ENCODE assay signal across 9 mouse cellular contexts in genomic region chr17:46651755-46652547, GRCm38 (mm10). TPM values are rescaled to one million over a fixed set of nuclear protein-coding genes. Genes with fewer than 3 reads are reported as not detected.
DNase-seq lines count a peak whose midpoint lies in the region; ATAC-seq and TF ChIP-seq lines count a peak whose summit lies in the region.
"Had no signal": no experiment of that assay in that cellular context is flagged by ENCODE, and none has a peak within 500 bp of the region (broad histone marks: within the 10 kb centered on the region; RNA-seq: fewer than 3 reads in every experiment).

No protein-coding gene starts in this region.

- peak overlapping the region; percentile 97; the same call in 1 of the 2 replicates for H3K27ac ChIP-seq in heart, embryonic 11.5 days (ENCODE audit: low read depth, low read length)
- no peak overlapping the region for H3K27ac ChIP-seq in ES-E14 (ENCODE audit: insufficient read depth, low read depth, low read length, poor library complexity, severe bottlenecking)
- peak overlapping the region; percentile 96 for H3K27ac ChIP-seq in hindbrain, embryonic 10.5 days
- no peak overlapping the region for H3K27ac ChIP-seq in liver, postnatal 0 days (ENCODE audit: low read depth)

- H3K36me3 ChIP-seq in heart, embryonic 11.5 days (ENCODE audit: control insufficient read depth, insufficient read depth, low read length) = peaks cover 37% of the 10 kb centered on the region
- H3K36me3 ChIP-seq in ES-E14 (ENCODE audit: control insufficient read depth, insufficient read depth, low read length, poor library complexity, severe bottlenecking) = peaks cover 31% of the 10 kb centered on the region; the same call in 1 of the 2 replicates
- H3K36me3 ChIP-seq in hindbrain, embryonic 10.5 days = peaks cover 76% of the 10 kb centered on the region
- peaks cover 21% of the 10 kb centered on the region for H3K36me3 ChIP-seq in liver, postnatal 0 days (replicated peaks; ENCODE audit: insufficient read depth, low read length)

- H3K27me3 ChIP-seq in heart, embryonic 11.5 days (ENCODE audit: control insufficient read depth, insufficient read depth, low read length) = no peaks in the 10 kb centered on the region
- H3K27me3 ChIP-seq in hindbrain, embryonic 10.5 days (ENCODE audit: insufficient read depth, poor library complexity, severe bottlenecking) = no peaks in the 10 kb centered on the region
- H3K27me3 ChIP-seq in liver, postnatal 0 days (ENCODE audit: insufficient read depth, low read length) = no peaks in the 10 kb centered on the region

- H3K9ac ChIP-seq in heart, embryonic 11.5 days (ENCODE audit: low read depth, low read length) = peak overlapping the region; percentile 94
- peak overlapping the region; percentile 63; the same call in 1 of the 2 replicates for H3K9ac ChIP-seq in ES-E14 (ENCODE audit: insufficient read depth, low read depth, low read length, poor library complexity, severe bottlenecking)
- peak overlapping the region; percentile 70 for H3K9ac ChIP-seq in liver, postnatal 0 days (replicated peaks)

- H3K4me3 ChIP-seq in heart, embryonic 11.5 days (ENCODE audit: low read depth, low read length) = peak overlapping the region; percentile 79
- peak overlapping the region in 1 of 2 experiments; percentile 67; a peak in 1 of 4 replicates for H3K4me3 ChIP-seq in ES-E14 (ENCODE audit: insufficient read depth in 1 of 2, low read depth in 1 of 2, low read length in 2 of 2, poor library complexity in 1 of 2, severe bottlenecking in 1 of 2)
- peak overlapping the region; percentile 65 for H3K4me3 ChIP-seq in hindbrain, embryonic 10.5 days
- 0 out of 2 replicates have a peak overlapping the region, but pooled peaks have one; percentile 62 for H3K4me3 ChIP-seq in liver, postnatal 0 days (ENCODE audit: low read depth, low read length)

- 60% methylated on average over 20 of the region's 20 CpGs for WGBS in heart, embryonic 11.5 days (ENCODE audit: insufficient replicate concordance)
- 74% methylated on average over 20 of the region's 20 CpGs for WGBS in hindbrain, embryonic 10.5 days
- 73% methylated on average over 20 of the region's 20 CpGs for WGBS in liver, postnatal 0 days (ENCODE audit: insufficient replicate concordance)

- TF ChIP-seq EP300 in liver, postnatal 0 days (IDR thresholded peaks at IDR 0.05; ENCODE audit: low read depth) = no peak

- ATAC-seq in heart, embryonic 11.5 days (replicated peaks; ENCODE audit: insufficient number of reproducible peaks, low FRiP score, low TSS enrichment) = no peak
- no peak for ATAC-seq in liver, postnatal 0 days

- H3K4me2 ChIP-seq in heart, embryonic 11.5 days = peak overlapping the region; percentile 93
- peak overlapping the region; percentile 91 for H3K4me2 ChIP-seq in liver, postnatal 0 days (ENCODE audit: low read depth, low read length)

- no peak for TF ChIP-seq CTCF in liver, postnatal 0 days (IDR thresholded peaks at IDR 0.05; ENCODE audit: low read depth)

- H3K9me3 ChIP-seq in heart, embryonic 11.5 days (replicated peaks; ENCODE audit: control insufficient read depth, low read length) = no peaks in the 10 kb centered on the region
- H3K9me3 ChIP-seq in ES-E14 (ENCODE audit: control insufficient read depth, insufficient read depth, low read depth, low read length) = no peaks in the 10 kb centered on the region
- H3K9me3 ChIP-seq in hindbrain, embryonic 10.5 days = no peaks in the 10 kb centered on the region
- H3K9me3 ChIP-seq in liver, postnatal 0 days (ENCODE audit: low read length) = no peaks in the 10 kb centered on the region

- in situ Hi-C loops in ES-E14 (cut with MboI; ENCODE audit: low sequenced_read_pairs in 2 of 2, unreplicated experiment in 2 of 2) = no loop called here

- H3K4me1 ChIP-seq in heart, embryonic 11.5 days (ENCODE audit: control insufficient read depth, insufficient read depth, low read length) = peaks cover 24% of the 10 kb centered on the region
- peaks cover 8 to 13% of the 10 kb centered on the region in 2 experiments; a peak in 3 of 4 replicates for H3K4me1 ChIP-seq in ES-E14 (ENCODE audit: control insufficient read depth in 2 of 2, insufficient read depth in 2 of 2, low read length in 2 of 2, poor library complexity in 1 of 2)
- peaks cover 48% of the 10 kb centered on the region for H3K4me1 ChIP-seq in hindbrain, embryonic 10.5 days (replicated peaks)
- H3K4me1 ChIP-seq in liver, postnatal 0 days (ENCODE audit: insufficient read depth) = peaks cover 17% of the 10 kb centered on the region

- DNase-seq in heart, postnatal 4 days = no peak
- no peak for DNase-seq in ES-E14 (ENCODE audit: low read depth, low spot score)
- DNase-seq in hindbrain, embryonic 10.5 days (ENCODE audit: low spot score) = no peak
- DNase-seq in liver, postnatal 0 days = no peak
- DNase-seq in frontal cortex, postnatal 10 days (ENCODE audit: low spot score in 2 of 2) = no peak
- no peak for DNase-seq in adrenal gland, adult (ENCODE audit: inconsistent age in 2 of 2, low spot score in 1 of 2)
- DNase-seq in kidney, adult 18-20 months = no peak
- DNase-seq: cerebellum, adult 11 months had no signal

TF ChIP-seq in ES-E14, 5 proteins besides CTCF, POLR2A, EP300 and RAD21:
- TF ChIP-seq ZC3H11A (IDR thresholded peaks at IDR 0.05; ENCODE audit: borderline replicate concordance, low read depth, low read length) (no peak), CHD2 (IDR thresholded peaks at IDR 0.05; ENCODE audit: low read depth, low read length) (no peak), ZNF384 (IDR thresholded peaks at IDR 0.05; ENCODE audit: low read depth, low read length) (no peak), MAFK (IDR thresholded peaks at IDR 0.05; ENCODE audit: insufficient read depth, low read depth, low read length) (no peak), HCFC1 (IDR thresholded peaks at IDR 0.05; ENCODE audit: borderline replicate concordance, insufficient read depth, low read length) (no peak)

RNA-seq across cellular contexts. Expression of gene Cul7, which starts 1.8 kb away (rescaled TPM):
- 33.6 and 36.2 TPM in 2 replicates for polyA plus RNA-seq in heart, embryonic 11.5 days (2014; fragmentation: Nextera tagmentation; extraction: Ambion mirVana)
- 10 to 100 TPM; 65.5 to 66.6 TPM for total RNA-seq in heart, postnatal 4 days (2021)
- 88.5 and 96.1 TPM in 2 replicates for total RNA-seq in ES-E14 (2012; rRNA removed)
- 40.7 and 45.5 TPM in 2 replicates for polyA plus RNA-seq in hindbrain, embryonic 10.5 days (2016; fragmentation: Nextera tagmentation; extraction: Ambion mirVana)
- polyA plus RNA-seq in liver, postnatal 0 days (2015; fragmentation: Nextera tagmentation; extraction: Ambion mirVana) = 5.2 and 6.2 TPM in 2 replicates

RNA-seq across cellular contexts. Expression of gene Mrpl2, which starts 5.9 kb away (rescaled TPM):
- 110 and 119 TPM in 2 replicates for polyA plus RNA-seq in heart, embryonic 11.5 days (2014; fragmentation: Nextera tagmentation; extraction: Ambion mirVana)
- 100 to 1,000 TPM; 107 to 109 TPM for total RNA-seq in heart, postnatal 4 days (2021)
- 205 and 261 TPM in 2 replicates for total RNA-seq in ES-E14 (2012; rRNA removed)
- polyA plus RNA-seq in hindbrain, embryonic 10.5 days (2016; fragmentation: Nextera tagmentation; extraction: Ambion mirVana) = 115 and 119 TPM in 2 replicates
- polyA plus RNA-seq in liver, postnatal 0 days (2015; fragmentation: Nextera tagmentation; extraction: Ambion mirVana) = 75.2 and 79.3 TPM in 2 replicates

RNA-seq across cellular contexts. Expression of gene Klc4, which starts 6.1 kb away (rescaled TPM):
- 16.5 and 18.0 TPM in 2 replicates for polyA plus RNA-seq in heart, embryonic 11.5 days (2014; fragmentation: Nextera tagmentation; extraction: Ambion mirVana)
- 10 to 100 TPM; 18.9 TPM for total RNA-seq in heart, postnatal 4 days (2021)
- total RNA-seq in ES-E14 (2012; rRNA removed) = 17.8 and 20.7 TPM in 2 replicates
- 35.3 and 38.1 TPM in 2 replicates for polyA plus RNA-seq in hindbrain, embryonic 10.5 days (2016; fragmentation: Nextera tagmentation; extraction: Ambion mirVana)
- polyA plus RNA-seq in liver, postnatal 0 days (2015; fragmentation: Nextera tagmentation; extraction: Ambion mirVana) = 10.7 and 12.6 TPM in 2 replicates

RNA-seq across cellular contexts. Expression of gene Rrp36, which starts 22.2 kb away (rescaled TPM):
- polyA plus RNA-seq in heart, embryonic 11.5 days (2014; fragmentation: Nextera tagmentation; extraction: Ambion mirVana) = 37.0 and 40.8 TPM in 2 replicates
- 10 to 100 TPM; 16.7 TPM for total RNA-seq in heart, postnatal 4 days (2021)
- total RNA-seq in ES-E14 (2012; rRNA removed) = 44.5 and 57.0 TPM in 2 replicates
- polyA plus RNA-seq in hindbrain, embryonic 10.5 days (2016; fragmentation: Nextera tagmentation; extraction: Ambion mirVana) = 65.7 and 67.5 TPM in 2 replicates
- 28.1 and 28.2 TPM in 2 replicates for polyA plus RNA-seq in liver, postnatal 0 days (2015; fragmentation: Nextera tagmentation; extraction: Ambion mirVana)

RNA-seq across cellular contexts. Expression of gene Ptk7, which starts 22.6 kb away (rescaled TPM):
- 18.8 and 22.8 TPM in 2 replicates for polyA plus RNA-seq in heart, embryonic 11.5 days (2014; fragmentation: Nextera tagmentation; extraction: Ambion mirVana)
- 10 to 100 TPM; 34.8 to 36.2 TPM for total RNA-seq in heart, postnatal 4 days (2021)
- 200 and 384 TPM in 2 replicates for total RNA-seq in ES-E14 (2012; rRNA removed)
- polyA plus RNA-seq in hindbrain, embryonic 10.5 days (2016; fragmentation: Nextera tagmentation; extraction: Ambion mirVana) = 67.2 and 76.8 TPM in 2 replicates
- polyA plus RNA-seq in liver, postnatal 0 days (2015; fragmentation: Nextera tagmentation; extraction: Ambion mirVana) = 3.0 and 3.5 TPM in 2 replicates

Comparison
In these comparisons a context has a peak if more than half of its experiments do, and no peak if none do; other contexts are left out.
1. H3K27ac ChIP-seq: peak in heart, embryonic 11.5 days (single experiment) and hindbrain, embryonic 10.5 days (single experiment); none in ES-E14 (single experiment) and liver, postnatal 0 days (single experiment).
2. Peak in every context shown above with its lines, with median percentiles within 50 percentile points of each other: H3K9ac ChIP-seq.